Mouse (Mus musculus) embryo, embryonic 10.5 days (tissue): Measurements from ENCODE around the gene Cdk4.
A peak's percentile ranks its signal among the peaks of the same experiment; 100 is the strongest.

Experiments used
- DNase-seq: peaks from one replicate; pipeline ENCODE4 v3.0.0-alpha.2; 2015; ENCODE audit warnings: low spot score

Gene Cdk4

GRCm38 (mm10) chr10:127063239-127063872 is at the start of gene Cdk4:
Gene Cdk4, plus strand, starts transcription at chr10:127063534.
- DNase-seq = peak; percentile 99

- DNase-seq = peak; percentile 17
These were observed 46.8 kb upstream of the Cdk4 start for GRCm38 (mm10) chr10:127016488-127016887.

GRCm38 (mm10) chr10:127017071-127017470 is 46.3 kb upstream of the Cdk4 start:
- DNase-seq = no peak

- DNase-seq = no peak
These were observed 44.9 kb upstream of the Cdk4 start for GRCm38 (mm10) chr10:127018422-127018821.

- peak; percentile 95 for DNase-seq
These were observed 32.7 kb upstream of the Cdk4 start, which contains the start of gene Tsfm for GRCm38 (mm10) chr10:127030336-127031296. Gene Tsfm, minus strand, starts transcription at chr10:127030840.

- no peak for DNase-seq
These were observed 30.0 kb upstream of the Cdk4 start for GRCm38 (mm10) chr10:127033301-127033741.

GRCm38 (mm10) chr10:127036273-127036672 is 27.1 kb upstream of the Cdk4 start:
- DNase-seq = no peak

GRCm38 (mm10) chr10:127037641-127038040 is 25.7 kb upstream of the Cdk4 start:
- DNase-seq = no peak

GRCm38 (mm10) chr10:127040569-127041214 is 22.6 kb upstream of the Cdk4 start:
- DNase-seq = peak; percentile 34

GRCm38 (mm10) chr10:127041274-127041766 is 22.0 kb upstream of the Cdk4 start, which contains the start of the genes Mettl1 and Eef1akmt3:
Gene Mettl1, plus strand, starts transcription at chr10:127041414.
Gene Eef1akmt3, minus strand, starts transcription at chr10:127041513.
- peak; percentile 64 for DNase-seq

- DNase-seq = peak; percentile 93
These were observed 21.5 kb upstream of the Cdk4 start for GRCm38 (mm10) chr10:127041774-127042338.

- no peak for DNase-seq
These were observed 20.7 kb upstream of the Cdk4 start for GRCm38 (mm10) chr10:127042468-127043115.

GRCm38 (mm10) chr10:127043187-127043586 is 20.1 kb upstream of the Cdk4 start:
- no peak for DNase-seq

GRCm38 (mm10) chr10:127047954-127048353 is 15.4 kb upstream of the Cdk4 start, which contains the start of gene Cyp27b1:
Gene Cyp27b1, plus strand, starts transcription at chr10:127048250.
- DNase-seq = no peak

GRCm38 (mm10) chr10:127048608-127049394 is 14.5 kb upstream of the Cdk4 start:
- DNase-seq = peak; percentile 18

- DNase-seq = peak; percentile 14
These were observed 13.8 kb upstream of the Cdk4 start for GRCm38 (mm10) chr10:127049395-127050118.

- DNase-seq = no peak
These were observed 13.2 kb upstream of the Cdk4 start for GRCm38 (mm10) chr10:127050119-127050474.

GRCm38 (mm10) chr10:127054646-127055045 is 8.7 kb upstream of the Cdk4 start:
- no peak for DNase-seq

GRCm38 (mm10) chr10:127055406-127055805 is 7.9 kb upstream of the Cdk4 start:
- no peak for DNase-seq

- DNase-seq = no peak
These were observed 6.8 kb upstream of the Cdk4 start for GRCm38 (mm10) chr10:127056490-127056889.
